Mouse (Mus musculus): ENCODE data around the gene Lrp6. TPM values are rescaled to one million over a fixed set of nuclear protein-coding genes. Genes with fewer than 3 reads are reported as not detected.
A peak's percentile ranks its signal among the peaks of the same experiment; 100 is the strongest.

The Lrp6 gene
- polyA plus RNA-seq, 1 experiment from 2014 or later, result 33.3 TPM

GRCm38 (mm10) chr6:134470857-134471256 is 95.9 kb downstream of the Lrp6 start:
- Histone ChIP-seq H3K27me3 (no peaks in the 10 kb centered on the region), H3K4me1 (no peaks in the 10 kb centered on the region)
- 86% methylated on average over 14 of the region's 14 CpGs for WGBS

GRCm38 (mm10) chr6:134469297-134469696 is 97.5 kb downstream of the Lrp6 start:
- Histone ChIP-seq H3K4me2 (no peak overlapping the region), H3K9me3 (no peaks in the 10 kb centered on the region), H3K27me3 (no peaks in the 10 kb centered on the region), H3K36me3 (replicated peaks) (peaks cover 42% of the 10 kb centered on the region), H3K4me1 (no peaks in the 10 kb centered on the region), H3K4me3 (replicated peaks) (no peak overlapping the region), H3K27ac (no peak overlapping the region), H3K9ac (no peak overlapping the region)
- ATAC-seq (ENCODE audit: low FRiP score), result no peak
- 90% methylated on average over 2 of the region's 2 CpGs for WGBS

More at GRCm38 (mm10) chr6:134470857-134471256, 95.9 kb downstream of the Lrp6 start:
- Histone ChIP-seq H3K27ac (no peak overlapping the region), H3K4me2 (no peak overlapping the region), H3K9me3 (no peaks in the 10 kb centered on the region), H3K9ac (no peak overlapping the region), H3K4me3 (replicated peaks) (no peak overlapping the region), H3K36me3 (replicated peaks) (peaks cover 42% of the 10 kb centered on the region)
- ATAC-seq (ENCODE audit: low FRiP score), result no peak; the same call in 1 of the 2 replicates

- H3K36me3 ChIP-seq (replicated peaks), result peaks cover 58% of the 10 kb centered on the region
- no peak overlapping the region for H3K27ac ChIP-seq
- H3K4me2 ChIP-seq, result no peak overlapping the region
- no peak for ATAC-seq (ENCODE audit: low FRiP score)
- H3K9me3 ChIP-seq, result no peaks in the 10 kb centered on the region
- WGBS, result 93% methylated on average over 10 of the region's 10 CpGs
- H3K4me1 ChIP-seq, result no peaks in the 10 kb centered on the region
- no peak overlapping the region for H3K9ac ChIP-seq
- H3K4me3 ChIP-seq (replicated peaks), result no peak overlapping the region
- no peaks in the 10 kb centered on the region for H3K27me3 ChIP-seq
Observed at GRCm38 (mm10) chr6:134466671-134467229, 100.0 kb downstream of the Lrp6 start.

GRCm38 (mm10) chr6:134461175-134461574 is 105.6 kb downstream of the Lrp6 start:
- H3K4me2 ChIP-seq, result no peak overlapping the region
- H3K36me3 ChIP-seq (replicated peaks), result peaks cover 79% of the 10 kb centered on the region
- no peaks in the 10 kb centered on the region for H3K27me3 ChIP-seq
- H3K27ac ChIP-seq, result no peak overlapping the region
- 89% methylated on average over 6 of the region's 6 CpGs for WGBS
- H3K9me3 ChIP-seq, result no peaks in the 10 kb centered on the region
- H3K4me3 ChIP-seq (replicated peaks), result no peak overlapping the region
- no peak overlapping the region for H3K9ac ChIP-seq
- H3K4me1 ChIP-seq, result no peaks in the 10 kb centered on the region
- ATAC-seq (ENCODE audit: low FRiP score), result no peak

- peaks cover 87% of the 10 kb centered on the region for H3K36me3 ChIP-seq (replicated peaks)
- H3K27ac ChIP-seq, result no peak overlapping the region
- no peak for ATAC-seq (ENCODE audit: low FRiP score)
- H3K27me3 ChIP-seq, result no peaks in the 10 kb centered on the region
- 83% methylated on average over 1 of the region's 1 CpGs for WGBS
- no peak overlapping the region for H3K4me3 ChIP-seq (replicated peaks)
- H3K9ac ChIP-seq, result no peak overlapping the region
- H3K9me3 ChIP-seq, result no peaks in the 10 kb centered on the region
- no peak overlapping the region for H3K4me2 ChIP-seq
- no peaks in the 10 kb centered on the region for H3K4me1 ChIP-seq
Observed at GRCm38 (mm10) chr6:134458376-134458775, 108.4 kb downstream of the Lrp6 start.

- ATAC-seq (ENCODE audit: low FRiP score), result no peak
- Histone ChIP-seq H3K4me1 (peaks cover 5% of the 10 kb centered on the region), H3K4me2 (no peak overlapping the region), H3K36me3 (replicated peaks) (peaks cover 91% of the 10 kb centered on the region), H3K27me3 (no peaks in the 10 kb centered on the region), H3K4me3 (replicated peaks) (no peak overlapping the region), H3K9me3 (no peaks in the 10 kb centered on the region), H3K9ac (no peak overlapping the region), H3K27ac (no peak overlapping the region)
- WGBS, result 92% methylated on average over 1 of the region's 1 CpGs
Observed at GRCm38 (mm10) chr6:134454093-134454492, 112.7 kb downstream of the Lrp6 start.

GRCm38 (mm10) chr6:134450661-134451119 is 116.1 kb downstream of the Lrp6 start:
- H3K4me1 ChIP-seq, result peaks cover 5% of the 10 kb centered on the region
- H3K4me3 ChIP-seq (replicated peaks), result no peak overlapping the region
- H3K36me3 ChIP-seq (replicated peaks), result peaks cover 68% of the 10 kb centered on the region
- WGBS, result 78% methylated on average over 14 of the region's 14 CpGs
- H3K27ac ChIP-seq, result peak overlapping the region; percentile 46; the same call in 1 of the 2 replicates
- H3K27me3 ChIP-seq, result no peaks in the 10 kb centered on the region
- H3K9ac ChIP-seq, result no peak overlapping the region
- peak; percentile 66; the same call in 1 of the 2 replicates for ATAC-seq (ENCODE audit: low FRiP score)
- H3K4me2 ChIP-seq, result no peak overlapping the region
- H3K9me3 ChIP-seq, result no peaks in the 10 kb centered on the region

- Histone ChIP-seq H3K4me2 (no peak overlapping the region), H3K9me3 (no peaks in the 10 kb centered on the region), H3K9ac (no peak overlapping the region), H3K4me3 (replicated peaks) (no peak overlapping the region), H3K27me3 (no peaks in the 10 kb centered on the region), H3K36me3 (replicated peaks) (peaks cover 66% of the 10 kb centered on the region), H3K4me1 (peaks cover 5% of the 10 kb centered on the region), H3K27ac (no peak overlapping the region)
- no peak for ATAC-seq (ENCODE audit: low FRiP score)
- 76% methylated on average over 11 of the region's 11 CpGs for WGBS
Observed at GRCm38 (mm10) chr6:134449958-134450357, 116.8 kb downstream of the Lrp6 start.

- no peak overlapping the region for H3K4me2 ChIP-seq
- no peak overlapping the region for H3K4me3 ChIP-seq (replicated peaks)
- no peak overlapping the region for H3K9ac ChIP-seq
- H3K4me1 ChIP-seq, result peaks cover 5% of the 10 kb centered on the region
- no peaks in the 10 kb centered on the region for H3K9me3 ChIP-seq
- WGBS, result 93% methylated on average over 12 of the region's 12 CpGs
- ATAC-seq (ENCODE audit: low FRiP score), result no peak
- no peaks in the 10 kb centered on the region for H3K27me3 ChIP-seq
- no peak overlapping the region; the same call in 1 of the 2 replicates for H3K27ac ChIP-seq
- H3K36me3 ChIP-seq (replicated peaks), result peaks cover 56% of the 10 kb centered on the region
Observed at GRCm38 (mm10) chr6:134448451-134448850, 118.3 kb downstream of the Lrp6 start.

- ATAC-seq (ENCODE audit: low FRiP score), result no peak
- peaks cover 17% of the 10 kb centered on the region for H3K36me3 ChIP-seq (replicated peaks)
- H3K4me2 ChIP-seq, result no peak overlapping the region
- no peak overlapping the region for H3K9ac ChIP-seq
- no peak overlapping the region for H3K27ac ChIP-seq
- 89% methylated on average over 5 of the region's 5 CpGs for WGBS
- H3K4me3 ChIP-seq (replicated peaks), result no peak overlapping the region
- no peaks in the 10 kb centered on the region for H3K27me3 ChIP-seq
- H3K9me3 ChIP-seq, result no peaks in the 10 kb centered on the region
- H3K4me1 ChIP-seq, result peaks cover 16% of the 10 kb centered on the region
Observed at GRCm38 (mm10) chr6:134443925-134444324, 122.8 kb downstream of the Lrp6 start.

GRCm38 (mm10) chr6:134443198-134443904 is 123.4 kb downstream of the Lrp6 start:
- Histone ChIP-seq H3K9me3 (no peaks in the 10 kb centered on the region), H3K4me1 (peaks cover 17% of the 10 kb centered on the region), H3K4me2 (no peak overlapping the region), H3K27me3 (no peaks in the 10 kb centered on the region), H3K4me3 (replicated peaks) (no peak overlapping the region), H3K27ac (no peak overlapping the region), H3K9ac (no peak overlapping the region), H3K36me3 (replicated peaks) (peaks cover 17% of the 10 kb centered on the region)
- WGBS, result 83% methylated on average over 9 of the region's 9 CpGs
- ATAC-seq (ENCODE audit: low FRiP score), result no peak

- no peaks in the 10 kb centered on the region for H3K27me3 ChIP-seq
- H3K36me3 ChIP-seq (replicated peaks), result peaks cover 17% of the 10 kb centered on the region
- no peak overlapping the region for H3K9ac ChIP-seq
- 91% methylated on average over 5 of the region's 5 CpGs for WGBS
- peaks cover 17% of the 10 kb centered on the region for H3K4me1 ChIP-seq
- no peaks in the 10 kb centered on the region for H3K9me3 ChIP-seq
- H3K4me2 ChIP-seq, result no peak overlapping the region
- no peak overlapping the region for H3K4me3 ChIP-seq (replicated peaks)
- H3K27ac ChIP-seq, result no peak overlapping the region
- ATAC-seq (ENCODE audit: low FRiP score), result no peak
Observed at GRCm38 (mm10) chr6:134442219-134442618, 124.5 kb downstream of the Lrp6 start.

GRCm38 (mm10) chr6:134441716-134442115 is 125.0 kb downstream of the Lrp6 start:
- Histone ChIP-seq H3K36me3 (replicated peaks) (peaks cover 17% of the 10 kb centered on the region), H3K9ac (no peak overlapping the region), H3K27ac (no peak overlapping the region), H3K4me1 (peaks cover 17% of the 10 kb centered on the region), H3K4me2 (no peak overlapping the region), H3K4me3 (replicated peaks) (no peak overlapping the region), H3K9me3 (no peaks in the 10 kb centered on the region), H3K27me3 (no peaks in the 10 kb centered on the region)
- ATAC-seq (ENCODE audit: low FRiP score), result no peak
- 89% methylated on average over 3 of the region's 3 CpGs for WGBS

Data from forebrain, embryonic 12.5 days (tissue).